Mouse (Mus musculus) hindbrain, embryonic 13.5 days (tissue): Measurements from ENCODE around the gene 4932438H23Rik. TPM values are rescaled to one million over a fixed set of nuclear protein-coding genes. Genes with fewer than 3 reads are reported as not detected.

Source experiments
- ATAC-seq: fragments of 200-750 bp; cut with Nextera tagmentation; 2 replicates; pipeline ENCODE4 v1.8.0; 2017; ENCODE audit warnings: moderate TSS enrichment; ENCODE audit not compliant: low FRiP score
- H3K27ac ChIP-seq: fragments of 300-500 bp; sonication (generic); 2 replicates; pipeline ENCODE4 v1.5.1; 2015; ENCODE audit warnings: inconsistent platforms, mild to moderate bottlenecking, moderate library complexity
- H3K27me3 ChIP-seq: fragments of 300-500 bp; sonication (generic); 2 replicates; pipeline ENCODE4 v1.6.1; 2015; ENCODE audit warnings: mild to moderate bottlenecking, inconsistent platforms
- H3K36me3 ChIP-seq: fragments of 300-500 bp; sonication (generic); 2 replicates; pipeline ENCODE4 v1.6.1; 2015; ENCODE audit warnings: mild to moderate bottlenecking, inconsistent platforms
- H3K4me1 ChIP-seq: fragments of 300-500 bp; sonication (generic); replicated peaks from 2 replicates; pipeline ENCODE4 v1.6.1; 2015; ENCODE audit warnings: inconsistent platforms
- H3K4me2 ChIP-seq: fragments of 300-500 bp; sonication (generic); 2 replicates; pipeline ENCODE4 v1.6.1; 2015; ENCODE audit warnings: inconsistent platforms, mild to moderate bottlenecking, moderate library complexity
- H3K4me3 ChIP-seq: fragments of 300-500 bp; sonication (generic); 2 replicates; pipeline ENCODE4 v1.5.1; 2015; ENCODE audit warnings: mild to moderate bottlenecking, inconsistent platforms
- H3K9ac ChIP-seq: fragments of 300-500 bp; sonication (generic); 2 replicates; pipeline ENCODE4 v1.6.1; 2015; ENCODE audit warnings: mild to moderate bottlenecking, inconsistent platforms
- H3K9me3 ChIP-seq: fragments of 300-500 bp; sonication (generic); 2 replicates; pipeline ENCODE4 v1.6.1; 2016; ENCODE audit warnings: inconsistent platforms
- WGBS: fragments of 180-500 bp; shearing (Covaris S2); methylation state at CpG from one replicate; pipeline ENCODE4 v1.1.7; 2015; 5-methylcytosine and 5-hydroxymethylcytosine counted together
- polyA plus RNA-seq: library from polyadenylated mRNA; unstranded; fragments of >200 nt; fragmentation: Nextera tagmentation; extraction: Ambion mirVana; gene quantifications from 2 replicates; pipeline ENCODE4 v1.2.1, GENCODE M21; 2015

4932438H23Rik gene
- polyA plus RNA-seq, 1 experiment from 2014 or later, result 0.99 TPM

DNA sequence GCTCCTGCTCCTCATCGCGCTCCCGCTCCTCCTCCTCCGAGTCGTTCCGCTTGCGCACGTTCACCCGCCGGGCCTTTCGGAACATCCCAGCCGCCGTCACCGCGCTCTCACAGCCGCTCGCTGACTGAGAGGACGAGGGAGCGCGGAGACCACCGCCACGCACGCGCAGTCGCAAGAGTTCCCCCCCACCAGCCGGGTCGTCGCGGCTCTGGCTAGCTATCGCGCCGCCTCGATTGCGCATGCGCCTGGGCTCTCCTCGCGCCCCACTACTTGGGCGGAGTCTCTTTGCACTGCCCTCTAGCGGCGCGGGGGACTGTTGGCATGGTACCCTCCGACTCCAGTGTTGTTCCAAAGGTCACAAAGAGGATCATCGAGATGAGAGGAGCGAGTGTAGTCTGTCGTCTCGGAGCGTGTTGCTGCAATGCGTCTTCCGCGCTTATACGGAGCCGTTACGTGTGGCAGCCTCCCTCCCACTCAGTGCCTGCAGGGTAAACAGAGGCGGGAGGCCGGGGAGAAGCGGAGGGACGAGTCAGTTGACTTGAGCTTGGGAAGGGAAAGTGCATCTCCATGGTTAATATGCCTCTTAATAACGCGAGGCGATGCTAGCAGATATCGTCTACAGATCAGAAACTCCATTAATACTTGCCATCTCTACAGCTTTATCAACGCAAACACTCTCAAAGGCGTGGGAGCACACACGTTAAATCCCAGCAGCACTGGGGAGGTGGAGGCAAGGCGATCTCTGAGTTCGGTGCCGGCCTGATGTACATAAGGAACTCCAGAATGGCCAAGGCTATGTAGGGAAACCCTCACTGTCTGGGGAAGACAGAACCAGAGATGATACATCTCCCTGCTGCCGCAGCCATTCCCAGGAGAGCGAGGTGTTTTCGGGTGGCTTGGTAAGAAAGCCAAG lies 50.4 kb downstream of the 4932438H23Rik start, which contains the start of gene Paxbp1:
Gene Paxbp1 (minus strand): TSS at position 274 of the 913 bp plus-strand sequence.
- ATAC-seq, result peak; percentile 97
- Histone ChIP-seq H3K36me3 (peaks cover 10% of the 10 kb centered on the region), H3K27ac (peak within 1 kb of the TSS; percentile 97), H3K27me3 (no peaks in the 10 kb centered on the region), H3K4me1 (peaks cover 29% of the 10 kb centered on the region), H3K4me2 (peak within 1 kb of the TSS; percentile 74), H3K9ac (peak within 1 kb of the TSS; percentile 99), H3K9me3 (no peaks in the 10 kb centered on the region), H3K4me3 (peak within 1 kb of the TSS; percentile 99)
- 2% methylated on average over 52 of the region's 70 CpGs for WGBS

DNA sequence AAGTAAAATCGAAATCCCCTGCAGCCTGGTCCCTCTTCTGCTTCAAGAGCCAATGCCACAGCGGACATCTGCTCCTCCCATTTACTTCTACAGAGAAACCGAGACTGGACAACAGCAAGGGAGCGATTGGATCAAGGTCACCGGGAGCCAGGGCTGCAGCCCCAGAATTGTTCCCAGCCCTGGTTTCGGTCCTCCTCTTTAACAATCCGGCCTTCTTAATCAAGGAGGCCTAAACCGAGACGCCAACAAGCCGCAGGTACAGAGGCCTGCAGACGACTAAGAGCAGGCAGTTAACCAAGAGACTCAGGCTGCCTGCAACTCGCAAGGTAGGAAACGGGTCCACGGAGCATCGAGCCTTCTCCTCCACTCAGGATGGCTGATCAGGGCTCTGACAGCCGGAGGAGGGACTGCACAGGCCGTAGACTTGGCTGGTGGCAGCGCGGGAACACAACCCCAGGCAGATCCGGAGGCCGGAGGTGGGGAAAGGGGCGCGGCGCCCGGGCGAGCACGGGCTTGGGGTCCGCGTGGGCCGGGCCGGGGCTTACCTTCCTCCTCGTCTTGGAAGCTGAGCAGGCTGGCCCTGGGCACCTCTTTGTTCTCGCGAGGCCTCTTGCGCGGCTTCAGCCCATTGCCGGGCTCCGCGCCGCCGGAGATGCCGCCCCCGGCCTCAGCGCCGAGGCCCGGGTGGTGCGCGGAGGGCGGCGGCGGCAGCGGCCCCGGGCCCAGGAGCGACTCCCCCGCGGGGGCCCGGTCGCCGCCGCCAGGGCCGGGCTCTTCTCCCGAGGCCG lies 51.3 kb downstream of the 4932438H23Rik start:
- under 1% methylated on average over 35 of the region's 63 CpGs for WGBS

DNA sequence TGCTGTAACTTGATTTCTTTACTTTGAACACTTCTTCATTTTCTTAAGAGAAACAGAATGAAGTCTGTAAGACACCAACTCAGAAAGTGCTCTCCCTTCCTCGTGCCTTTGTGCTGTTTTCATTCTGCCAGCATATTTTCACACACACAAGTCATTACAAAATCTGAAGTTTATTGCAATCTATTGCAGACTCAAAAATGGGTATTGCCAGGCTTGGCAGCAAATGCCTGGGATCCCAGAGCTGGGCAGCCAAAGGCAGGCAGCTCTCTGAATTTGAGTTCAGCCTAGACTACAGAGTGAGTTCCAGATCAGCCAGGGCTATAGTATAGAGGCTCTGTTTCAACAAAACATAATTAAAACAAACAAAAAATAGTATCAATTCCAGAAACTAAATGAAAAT lies 52.3 kb downstream of the 4932438H23Rik start:
- no peaks in the 10 kb centered on the region for H3K27me3 ChIP-seq
- H3K9ac ChIP-seq, result peak overlapping the region; percentile 67
- no peaks in the 10 kb centered on the region for H3K9me3 ChIP-seq
- peak overlapping the region; percentile 74 for H3K4me2 ChIP-seq
- WGBS, result 68% methylated on average over 1 of the region's 1 CpGs
- ATAC-seq, result no peak
- peaks cover 29% of the 10 kb centered on the region for H3K4me1 ChIP-seq
- peak overlapping the region; percentile 33 for H3K4me3 ChIP-seq
- H3K27ac ChIP-seq, result no peak overlapping the region
- peaks cover 28% of the 10 kb centered on the region for H3K36me3 ChIP-seq

More for the DNA sequence above, 51.3 kb downstream of the 4932438H23Rik start:
- Histone ChIP-seq H3K4me1 (peaks cover 29% of the 10 kb centered on the region), H3K27me3 (no peaks in the 10 kb centered on the region), H3K9me3 (no peaks in the 10 kb centered on the region), H3K9ac (peak overlapping the region; percentile 99), H3K27ac (peak overlapping the region; percentile 97), H3K4me3 (peak overlapping the region; percentile 99), H3K4me2 (peak overlapping the region; percentile 74), H3K36me3 (peaks cover 18% of the 10 kb centered on the region)
- ATAC-seq, result peak; percentile 81

DNA sequence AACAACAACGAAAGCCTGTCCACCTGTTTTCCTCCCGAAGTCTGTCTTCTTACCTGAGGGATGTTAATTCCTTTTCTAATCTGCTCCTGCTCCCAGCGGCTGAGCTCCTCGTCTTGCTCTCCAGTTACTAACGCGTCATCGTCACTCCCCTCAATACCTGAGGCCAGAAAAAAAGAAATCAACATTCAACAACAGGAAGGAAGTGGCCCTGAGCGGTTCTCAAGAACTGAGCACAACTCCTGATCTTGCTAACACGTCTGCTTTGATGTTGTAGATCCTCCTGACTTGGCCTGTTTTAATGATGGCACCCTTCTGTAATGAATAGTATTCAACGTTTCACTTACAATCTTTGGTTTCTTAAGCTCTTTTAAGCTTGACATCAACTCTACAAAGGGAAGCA lies 59.1 kb downstream of the 4932438H23Rik start:
- Histone ChIP-seq H3K27ac (no peak overlapping the region), H3K4me1 (peaks cover 2% of the 10 kb centered on the region; the same call in 1 of the 2 replicates), H3K36me3 (peaks cover 79% of the 10 kb centered on the region), H3K4me2 (no peak overlapping the region), H3K9me3 (no peaks in the 10 kb centered on the region), H3K27me3 (no peaks in the 10 kb centered on the region), H3K9ac (no peak overlapping the region), H3K4me3 (no peak overlapping the region)
- ATAC-seq, result no peak
- 93% methylated on average over 10 of the region's 10 CpGs for WGBS

DNA sequence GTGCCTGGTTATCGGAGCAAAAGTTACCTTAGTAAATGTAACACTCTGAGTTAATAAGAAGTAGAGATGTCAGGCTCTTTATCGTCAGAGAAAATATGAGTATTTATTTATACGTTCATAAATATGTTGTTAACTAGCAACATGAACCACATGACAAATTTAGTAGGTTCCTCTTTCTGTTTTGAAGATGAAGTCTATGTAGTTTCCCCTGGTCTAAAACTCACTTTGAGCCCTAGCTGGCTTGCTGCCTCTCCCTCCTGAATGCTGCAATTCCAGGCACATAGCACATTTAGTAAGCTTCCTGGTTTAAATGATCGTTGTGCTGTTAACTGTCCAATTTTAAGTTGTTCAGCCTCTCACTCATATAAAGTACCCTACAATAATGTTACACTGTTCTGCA lies 64.2 kb downstream of the 4932438H23Rik start:
- Histone ChIP-seq H3K27me3 (no peaks in the 10 kb centered on the region), H3K4me2 (no peak overlapping the region), H3K4me1 (no peaks in the 10 kb centered on the region), H3K27ac (no peak overlapping the region), H3K9ac (no peak overlapping the region), H3K36me3 (peaks cover 87% of the 10 kb centered on the region), H3K4me3 (no peak overlapping the region), H3K9me3 (no peaks in the 10 kb centered on the region)
- ATAC-seq, result no peak
- 91% methylated on average over 4 of the region's 4 CpGs for WGBS

DNA sequence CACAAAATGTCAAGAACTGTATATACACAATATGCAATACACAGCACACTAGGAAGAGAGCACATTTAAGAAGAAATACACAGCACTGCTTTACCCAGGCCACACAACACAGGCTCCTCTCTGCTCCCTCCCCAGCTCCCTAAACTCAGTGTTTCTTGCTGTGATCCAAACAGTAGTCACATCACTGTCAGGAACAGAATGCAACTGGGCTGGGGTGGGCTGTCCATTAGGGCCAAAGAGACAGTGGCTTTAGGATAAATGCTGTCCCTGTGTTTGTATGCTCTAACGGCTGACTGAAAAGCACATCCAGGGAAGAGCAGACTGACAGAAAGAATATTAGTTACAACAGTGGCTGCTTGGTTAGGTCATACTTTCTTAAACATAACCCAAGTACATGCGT lies 65.0 kb downstream of the 4932438H23Rik start:
- no peak for ATAC-seq
- Histone ChIP-seq H3K4me2 (no peak overlapping the region), H3K4me3 (no peak overlapping the region), H3K36me3 (peaks cover 89% of the 10 kb centered on the region), H3K4me1 (no peaks in the 10 kb centered on the region), H3K9ac (no peak overlapping the region), H3K27me3 (no peaks in the 10 kb centered on the region), H3K9me3 (no peaks in the 10 kb centered on the region), H3K27ac (no peak overlapping the region)
- WGBS, result 91% methylated on average over 2 of the region's 2 CpGs

DNA sequence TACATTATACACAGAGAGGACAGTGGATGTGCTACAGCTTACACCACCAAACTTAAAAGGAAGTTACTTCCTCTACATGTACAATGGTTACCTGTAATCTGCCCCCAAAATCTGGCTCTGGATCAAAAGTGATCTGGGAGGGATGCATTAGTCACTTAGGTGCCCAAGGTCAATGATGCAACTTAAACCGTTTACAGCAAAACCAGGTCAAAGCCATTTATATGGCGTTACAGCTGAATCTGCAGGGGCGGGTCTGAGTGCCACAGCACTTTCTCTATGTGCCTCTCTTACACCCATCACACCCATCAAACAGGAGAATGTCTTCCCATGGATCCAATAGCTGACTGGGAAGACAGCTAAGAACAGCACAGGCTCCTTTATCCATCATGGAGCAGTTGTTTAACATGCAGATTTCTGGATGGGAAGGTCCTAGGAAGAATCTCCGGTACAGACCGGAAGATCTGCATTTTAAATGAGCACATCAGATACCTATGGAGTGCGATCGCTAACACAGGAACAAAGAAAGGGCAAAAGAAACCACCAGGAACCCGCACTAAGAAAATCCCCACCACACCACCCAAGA lies 65.7 kb downstream of the 4932438H23Rik start:
- H3K27me3 ChIP-seq, result no peaks in the 10 kb centered on the region
- 94% methylated on average over 8 of the region's 8 CpGs for WGBS

DNA sequence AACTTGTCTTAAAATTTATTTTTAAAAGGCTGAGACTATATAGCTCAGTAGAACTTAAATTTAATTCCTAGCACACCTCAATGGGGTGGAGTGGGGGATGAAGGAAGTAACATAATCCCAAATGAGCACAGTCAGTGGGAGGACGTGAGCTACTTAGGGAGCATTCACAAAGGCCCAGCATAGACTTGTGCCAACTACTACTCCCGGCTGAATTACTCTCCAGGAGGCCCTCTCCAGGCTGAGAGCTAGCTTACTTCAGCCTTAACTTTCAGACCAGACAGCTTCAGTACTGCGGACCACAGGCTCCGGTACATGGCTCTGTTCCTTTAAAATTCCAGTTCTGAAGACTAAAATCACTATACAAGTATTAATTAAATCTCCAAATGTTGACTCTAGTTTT lies 68.6 kb downstream of the 4932438H23Rik start:
- Histone ChIP-seq H3K9me3 (peaks cover 4% of the 10 kb centered on the region; the same call in 1 of the 2 replicates), H3K9ac (no peak overlapping the region), H3K4me1 (no peaks in the 10 kb centered on the region), H3K36me3 (peaks cover 89% of the 10 kb centered on the region), H3K4me2 (no peak overlapping the region), H3K27ac (no peak overlapping the region), H3K27me3 (no peaks in the 10 kb centered on the region), H3K4me3 (no peak overlapping the region)
- ATAC-seq, result no peak
- WGBS, result 85% methylated on average over 4 of the region's 4 CpGs

More for the DNA sequence above, 65.7 kb downstream of the 4932438H23Rik start:
- Histone ChIP-seq H3K36me3 (peaks cover 90% of the 10 kb centered on the region), H3K9ac (no peak overlapping the region), H3K27ac (no peak overlapping the region), H3K4me2 (no peak overlapping the region), H3K9me3 (no peaks in the 10 kb centered on the region), H3K4me3 (no peak overlapping the region), H3K4me1 (no peaks in the 10 kb centered on the region)
- no peak for ATAC-seq

DNA sequence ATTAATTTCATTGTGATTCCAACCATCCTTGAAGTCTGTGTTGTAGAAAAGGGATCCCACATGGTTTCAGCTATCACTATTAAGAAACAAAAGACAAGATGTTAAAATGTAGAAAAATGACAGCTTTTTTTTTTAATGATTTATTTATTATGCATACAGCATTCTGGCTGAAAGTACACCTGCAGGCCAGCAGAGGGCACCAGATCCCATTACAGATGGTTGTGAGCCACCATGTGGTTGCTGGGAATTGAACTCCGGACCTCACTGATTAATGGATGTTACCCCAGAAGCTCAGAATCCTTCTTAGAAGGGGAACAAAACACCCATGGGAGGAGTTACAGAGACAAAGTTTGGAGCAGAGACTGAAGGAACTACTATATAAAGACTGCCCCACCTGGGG lies 71.5 kb downstream of the 4932438H23Rik start:
- no peak overlapping the region for H3K4me2 ChIP-seq
- H3K4me1 ChIP-seq, result no peaks in the 10 kb centered on the region
- H3K9ac ChIP-seq, result no peak overlapping the region
- peaks cover 96% of the 10 kb centered on the region for H3K36me3 ChIP-seq
- no peak overlapping the region for H3K27ac ChIP-seq
- 91% methylated on average over 1 of the region's 1 CpGs for WGBS
- H3K9me3 ChIP-seq, result peaks cover 4% of the 10 kb centered on the region; the same call in 1 of the 2 replicates
- no peaks in the 10 kb centered on the region for H3K27me3 ChIP-seq
- H3K4me3 ChIP-seq, result no peak overlapping the region
- no peak for ATAC-seq

DNA sequence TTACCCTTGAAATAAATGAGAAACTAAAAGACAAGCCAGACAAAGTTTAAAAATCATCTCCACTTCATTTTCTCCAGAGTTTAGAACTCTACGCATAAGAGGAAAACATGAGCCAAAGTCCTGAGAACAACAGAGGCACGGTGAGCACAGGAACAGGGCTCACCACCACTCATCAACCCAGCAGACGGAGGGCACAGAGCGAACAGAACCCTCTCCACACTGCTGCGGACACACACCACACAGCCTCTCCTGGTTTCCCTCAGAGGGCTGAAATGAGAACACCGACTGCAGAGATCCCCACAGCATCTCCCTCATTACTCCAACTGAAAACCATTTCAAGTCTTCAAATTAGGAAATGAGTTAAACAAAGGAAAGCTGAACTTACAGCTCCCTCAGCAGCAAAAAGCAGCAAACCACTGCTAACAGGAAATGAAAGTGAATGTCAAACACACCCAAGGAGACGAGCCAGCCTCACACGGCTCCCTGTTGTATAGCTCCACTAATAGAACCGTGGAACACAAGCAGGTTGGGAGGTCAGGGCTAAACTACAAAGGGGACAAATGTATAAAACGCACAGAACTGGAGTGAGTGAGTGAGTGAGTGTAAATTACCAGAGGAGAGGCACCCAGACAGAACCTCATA lies 74.0 kb downstream of the 4932438H23Rik start:
- Histone ChIP-seq H3K36me3 (peaks cover 90% of the 10 kb centered on the region), H3K9ac (no peak overlapping the region), H3K4me1 (no peaks in the 10 kb centered on the region), H3K4me3 (no peak overlapping the region), H3K27ac (no peak overlapping the region), H3K9me3 (peaks cover 4% of the 10 kb centered on the region; the same call in 1 of the 2 replicates), H3K27me3 (no peaks in the 10 kb centered on the region), H3K4me2 (no peak overlapping the region)
- 96% methylated on average over 10 of the region's 10 CpGs for WGBS
- no peak for ATAC-seq

DNA sequence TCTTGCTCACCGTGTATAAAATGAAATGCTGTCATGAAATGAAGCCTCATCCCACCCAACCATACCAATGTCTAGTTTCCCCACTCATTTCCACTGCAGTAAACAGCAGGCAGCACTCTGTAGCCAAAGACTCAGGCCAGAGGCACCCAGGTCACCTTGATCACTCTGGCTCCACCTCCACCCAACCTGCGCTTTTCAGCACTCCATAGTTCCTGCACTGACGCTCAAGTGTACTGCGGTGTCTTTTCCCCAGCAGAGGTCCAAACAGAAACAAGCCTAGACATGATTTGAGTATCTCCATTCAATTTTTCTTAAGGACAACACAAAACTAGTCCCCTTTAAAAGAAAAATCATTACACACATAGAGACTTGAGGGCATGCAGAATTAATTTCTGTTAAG lies 75.4 kb downstream of the 4932438H23Rik start:
- Histone ChIP-seq H3K27ac (no peak overlapping the region), H3K9ac (no peak overlapping the region), H3K27me3 (no peaks in the 10 kb centered on the region), H3K4me1 (no peaks in the 10 kb centered on the region), H3K4me2 (no peak overlapping the region), H3K36me3 (peaks cover 88% of the 10 kb centered on the region), H3K4me3 (no peak overlapping the region), H3K9me3 (peaks cover 4% of the 10 kb centered on the region; the same call in 1 of the 2 replicates)
- 96% methylated on average over 4 of the region's 4 CpGs for WGBS
- ATAC-seq, result no peak
